Mouse (Mus musculus): ENCODE measurements around the gene Safb. TPM values are rescaled to one million over a fixed set of nuclear protein-coding genes. Genes with fewer than 3 reads are reported as not detected.
"Not testable (repeated sequence)": the region's sequence is repeated elsewhere in the genome, so short reads cannot be mapped to it uniquely, and the experiment has no call there.

The Safb gene
- polyA plus RNA-seq, 1 experiment from 2014 or later = 66.4 TPM

GRCm38 (mm10) chr17:56627530-56628277 lies 43.1 kb downstream of the Safb start, which contains the start of gene Catsperd:
Gene Catsperd, plus strand, starts transcription at chr17:56628143.
- Histone ChIP-seq H3K79me2 (ENCODE audit: inconsistent target) (peaks cover 33% of the 10 kb centered on the region), H3K36me3 (ENCODE audit: inconsistent target) (peaks cover under 1% of the 10 kb centered on the region; the same call in 1 of the 2 replicates), H3K27ac (0 out of 2 replicates have a peak within 1 kb of the TSS, but pooled peaks have one; percentile 13), H3K4me3 (ENCODE audit: inconsistent target) (peak within 1 kb of the TSS; percentile 42)
- 24% methylated on average over 26 of the region's 26 CpGs for WGBS (ENCODE audit: missing documents)

GRCm38 (mm10) chr17:56629800-56630781 lies 45.5 kb downstream of the Safb start:
- 85% methylated on average over 19 of the region's 27 CpGs for WGBS (ENCODE audit: missing documents)
- not testable (repeated sequence) for H3K36me3 ChIP-seq (ENCODE audit: inconsistent target); H3K4me3 ChIP-seq (ENCODE audit: inconsistent target); H3K27ac ChIP-seq
- peaks cover 13% of the 10 kb centered on the region for H3K79me2 ChIP-seq (ENCODE audit: inconsistent target)

DNA sequence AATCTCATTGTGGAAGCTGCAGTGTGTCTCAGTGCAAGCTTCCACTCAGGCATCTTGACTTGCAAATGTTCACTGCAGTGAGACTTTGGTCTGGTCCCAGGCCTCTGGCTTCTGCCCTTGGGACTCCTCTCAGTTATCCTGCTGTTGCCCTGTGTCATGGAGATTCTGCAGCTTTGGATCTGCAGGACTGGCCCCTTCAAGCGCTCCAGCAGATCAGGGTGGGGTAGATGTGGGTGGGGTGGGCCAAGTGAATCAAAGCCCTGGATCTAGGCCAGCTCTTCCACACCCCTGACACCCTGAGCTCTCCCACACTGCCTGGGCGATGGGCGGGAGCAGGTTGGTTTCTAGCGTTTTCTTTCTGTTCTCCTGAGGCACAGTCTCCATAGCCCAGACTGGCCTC lies 47.2 kb downstream of the Safb start:
- Histone ChIP-seq H3K79me2 (ENCODE audit: inconsistent target) (no peaks in the 10 kb centered on the region), H3K36me3 (ENCODE audit: inconsistent target) (no peaks in the 10 kb centered on the region), H3K27ac (no peak overlapping the region), H3K4me3 (ENCODE audit: inconsistent target) (no peak overlapping the region)
- 85% methylated on average over 4 of the region's 4 CpGs for WGBS (ENCODE audit: missing documents)

GRCm38 (mm10) chr17:56634023-56634422 lies 49.4 kb downstream of the Safb start:
- Histone ChIP-seq H3K79me2 (ENCODE audit: inconsistent target) (no peaks in the 10 kb centered on the region), H3K4me3 (ENCODE audit: inconsistent target) (no peak overlapping the region), H3K27ac (no peak overlapping the region), H3K36me3 (ENCODE audit: inconsistent target) (no peaks in the 10 kb centered on the region)
- 89% methylated on average over 6 of the region's 6 CpGs for WGBS (ENCODE audit: missing documents)

- H3K27ac ChIP-seq = no peak overlapping the region
- WGBS (ENCODE audit: missing documents) = 91% methylated on average over 4 of the region's 4 CpGs
- no peaks in the 10 kb centered on the region for H3K36me3 ChIP-seq (ENCODE audit: inconsistent target)
- no peak overlapping the region for H3K4me3 ChIP-seq (ENCODE audit: inconsistent target)
- no peaks in the 10 kb centered on the region for H3K79me2 ChIP-seq (ENCODE audit: inconsistent target)
Measured at GRCm38 (mm10) chr17:56643237-56643636, 58.6 kb downstream of the Safb start.

DNA sequence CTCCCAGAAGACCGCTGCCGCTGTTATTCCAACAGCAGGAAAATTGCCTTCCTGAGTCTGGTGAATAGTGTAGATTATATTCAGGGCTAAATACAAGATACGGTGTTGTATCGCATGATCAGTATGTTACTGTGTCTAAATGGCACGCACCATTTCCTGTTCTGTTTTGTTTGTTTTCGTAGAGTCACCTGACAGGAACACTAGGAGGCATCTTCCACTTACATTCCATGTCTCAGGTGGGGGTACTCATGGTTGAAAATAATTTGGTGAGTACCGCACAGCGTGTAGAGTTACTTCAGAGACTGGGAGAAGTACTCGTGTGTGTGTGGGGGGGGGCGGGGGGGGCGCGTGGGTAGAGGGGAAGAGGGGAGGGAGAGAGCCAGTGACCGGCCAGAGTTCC lies 62.9 kb downstream of the Safb start:
- H3K36me3 ChIP-seq (ENCODE audit: inconsistent target) = no peaks in the 10 kb centered on the region
- WGBS (ENCODE audit: missing documents) = 60% methylated on average over 6 of the region's 13 CpGs
- no peak overlapping the region for H3K27ac ChIP-seq
- H3K4me3 ChIP-seq (ENCODE audit: inconsistent target) = no peak overlapping the region
- no peaks in the 10 kb centered on the region for H3K79me2 ChIP-seq (ENCODE audit: inconsistent target)

- no peaks in the 10 kb centered on the region for H3K36me3 ChIP-seq (ENCODE audit: inconsistent target)
- H3K79me2 ChIP-seq (ENCODE audit: inconsistent target) = no peaks in the 10 kb centered on the region
- H3K27ac ChIP-seq = no peak overlapping the region
- 49% methylated on average over 10 of the region's 10 CpGs for WGBS (ENCODE audit: missing documents)
- no peak overlapping the region for H3K4me3 ChIP-seq (ENCODE audit: inconsistent target)
Measured at GRCm38 (mm10) chr17:56651801-56652200, 67.2 kb downstream of the Safb start.

GRCm38 (mm10) chr17:56654771-56655170 lies 70.1 kb downstream of the Safb start:
- WGBS (ENCODE audit: missing documents) = 80% methylated on average over 2 of the region's 2 CpGs
- H3K79me2 ChIP-seq (ENCODE audit: inconsistent target) = no peaks in the 10 kb centered on the region
- H3K4me3 ChIP-seq (ENCODE audit: inconsistent target) = no peak overlapping the region
- H3K27ac ChIP-seq = no peak overlapping the region
- H3K36me3 ChIP-seq (ENCODE audit: inconsistent target) = no peaks in the 10 kb centered on the region

- H3K27ac ChIP-seq = no peak overlapping the region
- no peaks in the 10 kb centered on the region for H3K79me2 ChIP-seq (ENCODE audit: inconsistent target)
- no peaks in the 10 kb centered on the region for H3K36me3 ChIP-seq (ENCODE audit: inconsistent target)
- WGBS (ENCODE audit: missing documents) = 94% methylated on average over 3 of the region's 3 CpGs
- no peak overlapping the region for H3K4me3 ChIP-seq (ENCODE audit: inconsistent target)
Measured at GRCm38 (mm10) chr17:56655311-56655710, 70.7 kb downstream of the Safb start.

Other genes starting within 250 kb of the Safb start
- gene Ptprs, start 108.3 kb upstream of the Safb start, polyA plus RNA-seq (2018) = 13.0 to 25.1 TPM (median 19.4 TPM) in 3 replicates
- gene Znrf4, start 72.4 kb upstream of the Safb start, polyA plus RNA-seq (2018) = not detected in 3 replicates
- 0.11 to 0.21 TPM in 2 of 3 replicates, not detected in the other for gene Gm20219, start 30.4 kb upstream of the Safb start, polyA plus RNA-seq (2018)
- 63.5 to 115 TPM (median 92.8 TPM) in 3 replicates for gene Safb2, start 240 bp upstream of the Safb start, polyA plus RNA-seq (2018)
- 47.7 to 86.1 TPM (median 67.9 TPM) in 3 replicates for gene 2410015M20Rik, start 24.9 kb downstream of the Safb start, polyA plus RNA-seq (2018)
- gene Rpl36, start 28.6 kb downstream of the Safb start, polyA plus RNA-seq (2018) = 397 to 1,686 TPM (median 1,348 TPM) in 3 replicates
- gene Lonp1, start 42.1 kb downstream of the Safb start, polyA plus RNA-seq (2018) = 25.9 to 34.1 TPM (median 32.5 TPM) in 3 replicates
- not detected in 3 replicates for gene Catsperd, start 43.3 kb downstream of the Safb start, polyA plus RNA-seq (2018)
- gene Ranbp3, start 88.5 kb downstream of the Safb start, polyA plus RNA-seq (2018) = 29.0 to 44.8 TPM (median 40.5 TPM) in 3 replicates
- 42.6 to 135 TPM (median 106 TPM) in 3 replicates for gene Ndufa11, start 132.9 kb downstream of the Safb start, polyA plus RNA-seq (2018)
- gene Vmac, start 133.2 kb downstream of the Safb start, polyA plus RNA-seq (2018) = 4.5 to 9.8 TPM (median 5.3 TPM) in 3 replicates
- not detected in 3 replicates for gene Nrtn, start 172.7 kb downstream of the Safb start, polyA plus RNA-seq (2018)
- 9.0 to 14.0 TPM (median 11.4 TPM) in 3 replicates for gene Dus3l, start 179.9 kb downstream of the Safb start, polyA plus RNA-seq (2018)
- not detected in 3 replicates for gene Prr22, start 185.4 kb downstream of the Safb start, polyA plus RNA-seq (2018)
- 0.11 TPM in 2 of 3 replicates, not detected in the other for gene Rfx2, start 246.2 kb downstream of the Safb start, polyA plus RNA-seq (2018)